Mouse (Mus musculus) ES-E14 (cell line): ENCODE measurements around the gene Klhdc3. TPM values are rescaled to one million over a fixed set of nuclear protein-coding genes. Genes with fewer than 3 reads are reported as not detected.

Source experiments
- DNase-seq: peaks from one replicate; pipeline ENCODE4 v3.0.0-alpha.2; 2013; ENCODE audit warnings: low read depth, low spot score
- H3K27ac ChIP-seq: 2 replicates; pipeline ENCODE4 v1.5.1; 2012; ENCODE audit warnings: low read depth, mild to moderate bottlenecking, low read length, moderate library complexity, mixed read lengths; ENCODE audit not compliant: poor library complexity, insufficient read depth, severe bottlenecking
- H3K36me3 ChIP-seq: 2 replicates; pipeline ENCODE4 v1.6.1; 2012; ENCODE audit warnings: mild to moderate bottlenecking, low read length, moderate library complexity, mixed read lengths; ENCODE audit not compliant: control insufficient read depth, poor library complexity, insufficient read depth, severe bottlenecking
- H3K4me1 ChIP-seq, 2 experiments: fragments of 150-350 bp in 1 of 2; sonication (generic) in 1 of 2; 2 replicates each; pipeline ENCODE4 v1.6.1; 2012; ENCODE audit warnings: low read length in 2 of 2, mild to moderate bottlenecking in 1 of 2, mixed read lengths in 1 of 2; ENCODE audit not compliant: control insufficient read depth in 2 of 2, insufficient read depth in 2 of 2, poor library complexity in 1 of 2
- H3K4me3 ChIP-seq, 2 experiments: fragments of 150-350 bp in 1 of 2; sonication (generic) in 1 of 2; 2 replicates each; pipeline ENCODE4 v1.5.1; 2012; ENCODE audit warnings: low read length in 2 of 2, low read depth in 1 of 2, mild to moderate bottlenecking in 1 of 2, mixed read lengths in 1 of 2; ENCODE audit not compliant: insufficient read depth in 1 of 2, poor library complexity in 1 of 2, severe bottlenecking in 1 of 2
- H3K9ac ChIP-seq: 2 replicates; pipeline ENCODE4 v1.6.1; 2012; ENCODE audit warnings: low read depth, mild to moderate bottlenecking, low read length, mixed read lengths; ENCODE audit not compliant: poor library complexity, insufficient read depth, severe bottlenecking
- H3K9me3 ChIP-seq: fragments of 150-350 bp; sonication (generic); 2 replicates; pipeline ENCODE4 v1.6.1; 2012; ENCODE audit warnings: low read depth, mild to moderate bottlenecking, low read length; ENCODE audit not compliant: control insufficient read depth, insufficient read depth
- CHD2 ChIP-seq: IDR thresholded peaks from 2 replicates; pipeline ENCODE4 v1.6.1; 2014; ENCODE audit warnings: mild to moderate bottlenecking, low read depth, low read length, inconsistent platforms
- HCFC1 ChIP-seq: IDR thresholded peaks from 2 replicates; pipeline ENCODE4 v1.6.1; 2012; ENCODE audit warnings: low read length, inconsistent platforms, borderline replicate concordance; ENCODE audit not compliant: insufficient read depth
- MAFK ChIP-seq: IDR thresholded peaks from 2 replicates; pipeline ENCODE4 v1.6.1; 2014; ENCODE audit warnings: mild to moderate bottlenecking, low read depth, low read length, inconsistent platforms; ENCODE audit not compliant: insufficient read depth
- ZC3H11A ChIP-seq: IDR thresholded peaks from 2 replicates; pipeline ENCODE4 v1.6.1; 2012; ENCODE audit warnings: low read depth, mild to moderate bottlenecking, inconsistent platforms, low read length, borderline replicate concordance
- ZNF384 ChIP-seq: IDR thresholded peaks from 2 replicates; pipeline ENCODE4 v1.6.1; 2012; ENCODE audit warnings: low read depth, low read length, inconsistent platforms
- in situ Hi-C, 2 experiments: fragments of 600-800 bp; cut with MboI; formaldehyde crosslinking; loops; one replicate each; pipeline ENCODE4 v1.15.1; 2025; ENCODE audit warnings: low sequenced_read_pairs in 2 of 2, inconsistent platforms in 1 of 2; ENCODE audit not compliant: unreplicated experiment in 2 of 2
- total RNA-seq: library from RNA; depleted of rRNA; stranded (reverse); fragments of 300-350 nt; gene quantifications from 2 replicates; pipeline ENCODE4 v1.2.3, GENCODE M21; 2012

Gene Klhdc3
- total RNA-seq, 1 experiment = 65.1 TPM

GRCm38 (mm10) chr17:46725731-46726645, 45.3 kb upstream of the Klhdc3 start:
- H3K27ac ChIP-seq = no peak overlapping the region
- no peak for DNase-seq
- H3K4me1 ChIP-seq = peaks cover 0 to 2% of the 10 kb centered on the region in 2 experiments; a peak in 2 of 4 replicates
- H3K9ac ChIP-seq = no peak overlapping the region
- TF ChIP-seq MAFK = no peak
- no peak for TF ChIP-seq ZC3H11A
- TF ChIP-seq CHD2 = no peak
- no peak for TF ChIP-seq ZNF384
- TF ChIP-seq HCFC1 = no peak
- H3K9me3 ChIP-seq = no peaks in the 10 kb centered on the region
- in situ Hi-C loops = no loop called here
- H3K4me3 ChIP-seq = no peak overlapping the region
- peaks cover 6% of the 10 kb centered on the region; the same call in 1 of the 2 replicates for H3K36me3 ChIP-seq

GRCm38 (mm10) chr17:46725273-46725672, 44.6 kb upstream of the Klhdc3 start:
- Histone ChIP-seq H3K4me3 (peak overlapping the region in 1 of 2 experiments; percentile 27; a peak in 2 of 4 replicates), H3K27ac (no peak overlapping the region), H3K9me3 (no peaks in the 10 kb centered on the region), H3K9ac (0 out of 2 replicates have a peak overlapping the region, but pooled peaks have one; percentile 40), H3K36me3 (peaks cover 6% of the 10 kb centered on the region; the same call in 1 of the 2 replicates), H3K4me1 (peaks cover 0 to 2% of the 10 kb centered on the region in 2 experiments; a peak in 2 of 4 replicates)
- DNase-seq = no peak
- in situ Hi-C loops = no loop called here
- TF ChIP-seq HCFC1 (no peak), ZNF384 (no peak), ZC3H11A (no peak), MAFK (no peak), CHD2 (no peak)

GRCm38 (mm10) chr17:46724477-46725084, 43.9 kb upstream of the Klhdc3 start:
- Histone ChIP-seq H3K36me3 (peaks cover 6% of the 10 kb centered on the region; the same call in 1 of the 2 replicates), H3K9me3 (no peaks in the 10 kb centered on the region), H3K27ac (no peak overlapping the region), H3K4me3 (no peak overlapping the region), H3K4me1 (peaks cover 0 to 2% of the 10 kb centered on the region in 2 experiments; a peak in 2 of 4 replicates), H3K9ac (no peak overlapping the region; the same call in 1 of the 2 replicates)
- no peak for DNase-seq
- TF ChIP-seq ZC3H11A (no peak), HCFC1 (no peak), ZNF384 (no peak), MAFK (no peak), CHD2 (no peak)
- in situ Hi-C loops = no loop called here

GRCm38 (mm10) chr17:46721077-46721476, 40.4 kb upstream of the Klhdc3 start:
- H3K4me3 ChIP-seq = no peak overlapping the region
- peaks cover 6% of the 10 kb centered on the region; the same call in 1 of the 2 replicates for H3K36me3 ChIP-seq
- no peak overlapping the region for H3K9ac ChIP-seq
- no peak for DNase-seq
- no peaks in the 10 kb centered on the region for H3K9me3 ChIP-seq
- no peak for TF ChIP-seq ZC3H11A
- TF ChIP-seq HCFC1 = no peak
- TF ChIP-seq ZNF384 = no peak
- no peak for TF ChIP-seq MAFK
- no peak for TF ChIP-seq CHD2
- H3K27ac ChIP-seq = no peak overlapping the region
- in situ Hi-C loops = no loop called here
- no peaks in the 10 kb centered on the region; a peak in 1 of 4 replicates for H3K4me1 ChIP-seq
